Mouse (Mus musculus) kidney, adult 2 months (tissue): ENCODE results near the gene Prkn. TPM values are rescaled to one million over a fixed set of nuclear protein-coding genes. Genes with fewer than 3 reads are reported as not detected.

Experiments used
- DNase-seq: peaks from one replicate; pipeline ENCODE4 v3.0.0; 2021
- H3K27ac ChIP-seq: fragments of 200-500 bp; 2 replicates; pipeline ENCODE4 v1.5.1; 2012; ENCODE audit warnings: low read depth, low read length, control low read depth, inconsistent platforms; ENCODE audit not compliant: insufficient read depth
- H3K27me3 ChIP-seq: fragments of 200-500 bp; replicated peaks from 2 replicates; pipeline ENCODE4 v1.6.1; 2012; ENCODE audit warnings: mild to moderate bottlenecking, moderate library complexity, low read length, inconsistent platforms; ENCODE audit not compliant: control insufficient read depth, insufficient read depth
- H3K36me3 ChIP-seq: fragments of 200-500 bp; 2 replicates; pipeline ENCODE4 v1.6.1; 2012; ENCODE audit warnings: mild to moderate bottlenecking, moderate library complexity, low read length, inconsistent platforms; ENCODE audit not compliant: control insufficient read depth, insufficient read depth
- H3K4me1 ChIP-seq: fragments of 200-500 bp; 2 replicates; pipeline ENCODE4 v1.6.1; 2011; ENCODE audit warnings: low read length; ENCODE audit not compliant: control insufficient read depth, insufficient read depth
- H3K4me3 ChIP-seq: fragments of 200-500 bp; 2 replicates; pipeline ENCODE4 v1.5.1; 2011; ENCODE audit warnings: mild to moderate bottlenecking, low read depth, low read length, control low read depth; ENCODE audit not compliant: insufficient read depth
- CTCF ChIP-seq: fragments of 200-500 bp; conservative IDR thresholded peaks from 2 replicates; pipeline ENCODE4 v1.5.1; 2011; ENCODE audit warnings: low read depth, mild to moderate bottlenecking, control low read depth, low read length, moderate library complexity, mixed read lengths; ENCODE audit not compliant: insufficient read depth, insufficient read length
- POLR2A ChIP-seq: fragments of 200-500 bp; IDR thresholded peaks from one replicate; pipeline ENCODE4 v1.6.1; 2011; ENCODE audit warnings: low read depth, low read length, control low read depth
- WGBS: fragments of 180-500 bp; shearing (Covaris S2); methylation state at CpG from one replicate; pipeline ENCODE4 v1.1.7; 2018; 5-methylcytosine and 5-hydroxymethylcytosine counted together
- polyA plus RNA-seq: library from polyadenylated mRNA; depleted of rRNA; stranded (reverse); fragments of >200 nt; gene quantifications from 2 replicates; pipeline ENCODE4 v1.2.3, GENCODE M21; 2012

The Prkn gene
- polyA plus RNA-seq, 1 experiment = 6.1 TPM

DNA sequence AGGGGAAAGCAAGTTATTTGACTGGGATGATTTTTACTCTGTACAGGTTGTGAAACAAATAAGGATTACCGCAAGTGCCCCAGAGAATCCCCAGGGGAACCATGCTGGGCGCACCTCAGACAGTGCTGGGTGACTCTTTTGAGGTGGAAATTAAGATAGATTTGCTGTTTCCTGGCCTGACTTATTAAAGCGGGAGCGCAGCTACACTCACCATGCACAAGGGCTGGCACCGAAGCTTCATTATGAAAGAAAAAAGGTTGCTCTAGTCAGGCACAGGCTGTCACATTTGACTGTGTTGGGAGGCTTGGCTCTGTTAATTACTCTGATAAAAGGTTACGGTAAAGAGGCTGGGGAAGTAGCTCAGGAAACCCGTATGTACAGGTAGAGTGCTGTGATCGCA, 97.7 kb downstream of the Prkn start:
- Histone ChIP-seq H3K27me3 (no peaks in the 10 kb centered on the region), H3K4me1 (no peaks in the 10 kb centered on the region), H3K36me3 (no peaks in the 10 kb centered on the region), H3K27ac (no peak overlapping the region), H3K4me3 (no peak overlapping the region)
- no peak for DNase-seq
- 66% methylated on average over 8 of the region's 8 CpGs for WGBS
- TF ChIP-seq CTCF (no peak), POLR2A (no peak)

DNA sequence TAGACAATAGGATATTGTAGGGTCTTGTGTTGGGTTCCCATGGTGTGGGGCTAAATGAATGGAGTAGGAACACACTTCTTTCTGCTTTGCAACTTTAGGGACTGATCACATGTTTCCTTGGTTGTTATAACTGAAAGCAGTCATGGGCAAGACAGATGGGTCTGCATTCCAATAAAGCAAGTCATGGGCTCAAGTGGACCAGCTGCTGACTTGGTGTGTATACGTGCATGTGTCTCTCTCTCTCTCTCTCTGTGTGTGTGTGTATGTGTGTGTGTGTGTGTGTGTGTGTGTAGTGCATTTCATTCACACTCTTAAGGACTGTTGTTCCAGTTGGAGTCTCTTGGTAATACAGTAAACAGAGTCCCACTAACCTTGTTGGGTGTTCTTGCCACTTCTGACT, 98.6 kb downstream of the Prkn start:
- H3K27ac ChIP-seq = no peak overlapping the region
- H3K4me1 ChIP-seq = no peaks in the 10 kb centered on the region
- H3K4me3 ChIP-seq = no peak overlapping the region
- 73% methylated on average over 1 of the region's 1 CpGs for WGBS
- H3K27me3 ChIP-seq = no peaks in the 10 kb centered on the region
- H3K36me3 ChIP-seq = no peaks in the 10 kb centered on the region
- DNase-seq = no peak
- TF ChIP-seq POLR2A = no peak
- no peak for TF ChIP-seq CTCF

DNA sequence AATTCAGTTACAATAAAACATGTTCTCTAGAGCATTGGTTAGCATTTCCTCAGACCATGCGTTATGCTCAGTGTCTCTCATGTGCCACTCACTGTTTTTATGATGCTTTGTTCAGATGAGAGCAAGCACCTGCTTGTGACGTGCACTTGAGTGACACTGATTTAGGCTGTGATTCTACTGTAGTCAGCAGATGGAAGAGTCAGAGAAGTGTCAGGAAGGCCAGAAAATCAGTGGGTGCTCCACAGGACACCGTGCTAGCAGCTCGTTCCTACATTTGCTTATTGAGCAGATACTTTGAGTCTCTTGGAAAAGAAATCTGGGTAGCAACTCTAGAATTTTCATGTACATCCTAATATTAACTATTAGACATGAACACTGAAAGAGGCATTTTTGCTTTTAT, 106.4 kb downstream of the Prkn start:
- Histone ChIP-seq H3K4me3 (no peak overlapping the region), H3K4me1 (no peaks in the 10 kb centered on the region), H3K27ac (no peak overlapping the region), H3K27me3 (no peaks in the 10 kb centered on the region), H3K36me3 (no peaks in the 10 kb centered on the region)
- TF ChIP-seq POLR2A = no peak
- TF ChIP-seq CTCF = no peak
- no peak for DNase-seq
- WGBS = 90% methylated on average over 4 of the region's 4 CpGs

DNA sequence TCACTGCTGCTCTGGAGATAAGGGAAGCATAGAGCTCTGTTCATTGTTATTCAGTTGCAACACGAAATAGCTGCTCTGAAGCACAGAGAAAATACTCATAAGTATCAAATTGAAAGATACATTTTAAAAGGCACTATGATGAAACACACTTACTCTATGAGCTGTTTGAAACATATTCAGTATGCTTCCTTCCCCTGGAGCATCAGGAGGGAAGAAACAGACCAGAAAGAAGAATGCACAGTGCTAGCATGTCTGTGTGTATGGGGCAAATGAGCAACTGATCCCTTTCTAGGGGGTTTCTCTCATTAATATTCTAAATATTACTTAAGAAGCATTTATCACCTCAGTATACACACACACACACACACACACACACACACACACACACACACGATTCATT, 107.4 kb downstream of the Prkn start:
- TF ChIP-seq POLR2A (no peak), CTCF (no peak)
- 88% methylated on average over 2 of the region's 2 CpGs for WGBS
- no peak for DNase-seq
- no peaks in the 10 kb centered on the region for H3K27me3 ChIP-seq
- H3K4me3 ChIP-seq = no peak overlapping the region
- no peak overlapping the region for H3K27ac ChIP-seq
- H3K36me3 ChIP-seq = no peaks in the 10 kb centered on the region
- H3K4me1 ChIP-seq = no peaks in the 10 kb centered on the region

DNA sequence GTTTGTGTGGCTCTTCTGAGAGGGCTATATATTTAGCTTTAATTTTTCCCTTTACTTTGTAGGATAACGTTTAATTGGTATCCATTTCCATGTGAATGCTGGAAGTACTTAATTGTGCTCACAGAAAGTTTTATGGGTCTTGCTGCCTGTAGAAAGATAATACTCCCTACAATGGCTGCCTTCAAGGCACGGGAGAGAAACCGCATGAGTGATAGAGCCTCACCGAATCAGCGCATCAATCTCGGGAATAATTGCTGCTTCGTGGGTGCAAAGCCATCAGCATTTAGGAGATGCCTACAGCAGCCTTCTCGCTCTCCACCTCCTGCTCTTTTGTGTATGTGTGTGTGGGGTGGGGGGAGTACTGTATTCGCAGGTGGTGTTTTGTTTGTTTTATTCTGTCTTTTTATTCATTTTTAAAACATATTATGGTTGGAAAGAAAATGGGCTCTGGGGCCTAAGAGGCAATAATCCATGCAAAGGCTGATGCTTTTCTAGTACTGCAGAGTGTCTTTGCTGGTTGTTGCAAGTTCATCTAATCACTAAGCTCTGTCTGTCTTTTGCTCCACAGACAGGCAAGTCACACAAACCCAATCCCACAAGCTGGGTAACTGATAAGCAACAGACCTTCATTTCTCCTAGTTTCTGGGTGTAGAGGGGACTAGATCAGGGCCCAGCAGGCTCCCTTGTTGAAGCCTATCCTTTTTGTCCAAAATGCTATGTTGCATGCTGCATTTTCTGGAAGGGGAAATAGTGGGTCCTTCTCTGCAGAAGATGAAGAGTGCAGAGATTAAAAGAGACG, 119.1 kb downstream of the Prkn start:
- no peak for DNase-seq
- Histone ChIP-seq H3K36me3 (no peaks in the 10 kb centered on the region), H3K27me3 (no peaks in the 10 kb centered on the region), H3K4me1 (no peaks in the 10 kb centered on the region), H3K4me3 (no peak overlapping the region), H3K27ac (no peak overlapping the region)
- WGBS = 37% methylated on average over 10 of the region's 10 CpGs
- no peak for TF ChIP-seq POLR2A
- no peak for TF ChIP-seq CTCF

DNA sequence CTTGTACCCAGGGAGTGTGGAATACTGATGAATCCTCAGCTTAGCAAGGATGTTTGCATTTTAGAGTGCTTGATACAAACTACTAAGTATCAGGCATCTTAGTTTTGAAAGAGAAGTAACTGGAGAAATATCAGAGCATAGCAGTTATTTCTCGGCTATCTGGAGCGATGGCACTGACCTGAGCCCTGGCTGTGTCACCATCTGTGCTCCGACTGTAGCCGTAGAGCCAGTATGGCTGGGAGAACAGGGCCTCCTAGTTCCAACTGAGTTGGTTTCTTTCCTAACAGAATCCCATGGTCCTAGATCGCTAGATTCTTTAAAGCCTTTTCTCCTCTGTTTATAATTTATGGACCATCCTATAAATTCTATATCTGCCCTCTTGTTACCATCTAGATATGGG, 122.0 kb downstream of the Prkn start:
- no peak overlapping the region for H3K4me3 ChIP-seq
- 88% methylated on average over 5 of the region's 5 CpGs for WGBS
- H3K27ac ChIP-seq = no peak overlapping the region
- H3K36me3 ChIP-seq = no peaks in the 10 kb centered on the region
- H3K27me3 ChIP-seq = no peaks in the 10 kb centered on the region
- TF ChIP-seq CTCF = no peak
- TF ChIP-seq POLR2A = no peak
- H3K4me1 ChIP-seq = no peaks in the 10 kb centered on the region
- no peak for DNase-seq

DNA sequence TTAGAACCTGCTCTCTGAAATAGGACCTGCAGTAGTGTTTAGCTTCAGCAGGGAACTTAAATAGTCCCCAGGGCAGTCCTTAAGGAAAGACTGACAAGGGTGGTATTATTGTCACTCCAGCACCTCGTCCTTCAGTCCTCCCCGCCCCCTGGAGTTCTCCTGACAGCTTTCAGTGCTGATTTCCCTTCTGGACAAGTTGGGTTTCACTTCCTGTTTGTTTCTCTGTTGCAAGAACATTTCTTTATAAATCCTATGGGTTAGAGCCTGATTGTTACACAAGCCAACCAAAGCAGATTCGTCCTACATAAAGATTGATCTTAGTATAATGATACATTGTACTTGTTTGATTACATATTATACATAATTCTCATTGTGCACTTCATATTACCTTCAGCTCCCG, 142.0 kb downstream of the Prkn start:
- DNase-seq = no peak

More for the DNA sequence above, 142.0 kb downstream of the Prkn start:
- no peak overlapping the region for H3K4me3 ChIP-seq
- H3K4me1 ChIP-seq = no peaks in the 10 kb centered on the region
- no peak overlapping the region for H3K27ac ChIP-seq
- TF ChIP-seq POLR2A = no peak
- TF ChIP-seq CTCF = no peak
- no peaks in the 10 kb centered on the region for H3K36me3 ChIP-seq
- no peaks in the 10 kb centered on the region for H3K27me3 ChIP-seq
- 85% methylated on average over 4 of the region's 4 CpGs for WGBS
